Mouse (Mus musculus) olfactory bulb, adult 2 months (tissue): Measurements from ENCODE around the gene Kcnn1.

ENCODE experiments used
- CTCF ChIP-seq: fragments of 200-500 bp; IDR thresholded peaks from 2 replicates; pipeline ENCODE4 v1.5.1; 2012; ENCODE audit warnings: low read depth, mild to moderate bottlenecking, low read length, moderate library complexity; ENCODE audit not compliant: insufficient read depth
- POLR2A ChIP-seq: fragments of 200-500 bp; IDR thresholded peaks from 2 replicates; pipeline ENCODE4 v1.6.1; 2012; ENCODE audit warnings: mild to moderate bottlenecking, low read depth, low read length, moderate library complexity; ENCODE audit not compliant: insufficient read depth

- TF ChIP-seq CTCF, result no peak
- TF ChIP-seq POLR2A, result no peak
Measured at GRCm38 (mm10) chr8:70832371-70832770, 30.7 kb downstream of the Kcnn1 start.
